Mouse (Mus musculus) heart, adult 2 months (tissue): ENCODE data around the gene Cep162. TPM values are rescaled to one million over a fixed set of nuclear protein-coding genes. Genes with fewer than 3 reads are reported as not detected.

Source experiments
- DNase-seq, 2 experiments: peaks; one replicate each; pipeline ENCODE4 v3.0.0; 2021
- H3K27ac ChIP-seq: fragments of 200-600 bp; 2 replicates; pipeline ENCODE4 v1.8.1; 2022
- H3K27me3 ChIP-seq: fragments of 200-500 bp; 2 replicates; pipeline ENCODE4 v1.6.1; 2012; ENCODE audit warnings: mild to moderate bottlenecking, low read length, inconsistent platforms, mixed read lengths; ENCODE audit not compliant: control insufficient read depth, insufficient read depth
- H3K36me3 ChIP-seq: fragments of 200-500 bp; 2 replicates; pipeline ENCODE4 v1.6.1; 2012; ENCODE audit warnings: low read length, inconsistent platforms; ENCODE audit not compliant: control insufficient read depth, insufficient read depth
- H3K4me1 ChIP-seq: fragments of 200-500 bp; 2 replicates; pipeline ENCODE4 v1.6.1; 2011; ENCODE audit warnings: low read length; ENCODE audit not compliant: control insufficient read depth, insufficient read depth
- H3K4me3 ChIP-seq: fragments of 200-600 bp; 2 replicates; pipeline ENCODE4 v1.8.1; 2022
- H3K79me2 ChIP-seq: fragments of 200-500 bp; replicated peaks from 2 replicates; pipeline ENCODE4 v1.6.1; 2012; ENCODE audit warnings: mild to moderate bottlenecking, inconsistent platforms, low read length, moderate library complexity, mixed read lengths; ENCODE audit not compliant: control insufficient read depth, insufficient read depth
- H3K9ac ChIP-seq: fragments of 200-500 bp; 2 replicates; pipeline ENCODE4 v1.6.1; 2012; ENCODE audit warnings: low read depth, mild to moderate bottlenecking, control low read depth, inconsistent platforms, low read length, mixed read lengths
- CTCF ChIP-seq: fragments of 200-600 bp; IDR thresholded peaks from 2 replicates; pipeline ENCODE4 v1.8.1; 2022; ENCODE audit warnings: antibody characterized with exemption, mild to moderate bottlenecking, moderate library complexity
- EP300 ChIP-seq: fragments of 200-500 bp; IDR thresholded peaks from 2 replicates; pipeline ENCODE4 v1.6.1; 2011; ENCODE audit warnings: low read depth, low read length, control low read depth; ENCODE audit not compliant: insufficient read depth
- POLR2A ChIP-seq: fragments of 200-500 bp; IDR thresholded peaks from 2 replicates; pipeline ENCODE4 v1.6.1; 2011; ENCODE audit warnings: mild to moderate bottlenecking, low read depth, low read length, control low read depth; ENCODE audit not compliant: insufficient read depth
- WGBS: fragments of 180-500 bp; shearing (Covaris S2); methylation state at CpG from one replicate; pipeline ENCODE4 v1.1.7; 2018; 5-methylcytosine and 5-hydroxymethylcytosine counted together
- intact Hi-C: fragments of 180-260 bp; cut with DNase I; formaldehyde crosslinking; loops from one replicate; pipeline ENCODE4 v1.15.1; 2025
- polyA plus RNA-seq: library from polyadenylated mRNA; depleted of rRNA; stranded (reverse); fragments of >200 nt; gene quantifications from 2 replicates; pipeline ENCODE4 v1.2.3, GENCODE M21; 2012
- total RNA-seq, 2 experiments: library from RNA; stranded (reverse); gene quantifications; 2 replicates each; pipeline ENCODE4 v1.2.3; 2021

The Cep162 gene
- total and polyA plus RNA-seq, 3 experiments, result 0.72 to 2.2 (median 2.1) TPM

DNA sequence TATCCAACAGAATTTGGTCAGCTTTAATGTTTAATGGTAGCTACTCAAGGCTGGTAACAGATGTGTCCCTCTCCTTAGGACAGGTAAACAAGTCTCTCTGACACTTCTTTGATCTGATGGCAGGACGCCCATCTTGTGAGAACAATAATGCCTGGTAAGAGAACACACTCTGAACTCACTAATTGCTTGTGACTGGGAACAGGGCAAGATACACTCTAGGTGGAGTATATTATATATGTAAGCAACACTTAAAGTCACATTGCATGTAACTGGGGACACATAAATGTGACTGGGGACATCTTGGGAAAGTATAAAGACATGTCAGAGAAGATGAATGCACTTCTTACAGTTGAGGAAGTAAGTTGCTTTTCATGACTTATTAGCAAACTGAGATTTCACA, 7.7 kb downstream of the Cep162 start:
- intact Hi-C loops, result loop anchor here (1.0 to 10.0 kb wide), 3 partner anchors 150 to 653 kb away; no protein-coding TSS in a partner anchor
- Histone ChIP-seq H3K4me3 (no peak overlapping the region), H3K9ac (no peak overlapping the region), H3K36me3 (no peaks in the 10 kb centered on the region), H3K4me1 (no peaks in the 10 kb centered on the region), H3K79me2 (no peaks in the 10 kb centered on the region), H3K27ac (no peak overlapping the region), H3K27me3 (no peaks in the 10 kb centered on the region)
- 91% methylated on average over 1 of the region's 1 CpGs for WGBS
- DNase-seq, result no peak
- no peak for TF ChIP-seq POLR2A

DNA sequence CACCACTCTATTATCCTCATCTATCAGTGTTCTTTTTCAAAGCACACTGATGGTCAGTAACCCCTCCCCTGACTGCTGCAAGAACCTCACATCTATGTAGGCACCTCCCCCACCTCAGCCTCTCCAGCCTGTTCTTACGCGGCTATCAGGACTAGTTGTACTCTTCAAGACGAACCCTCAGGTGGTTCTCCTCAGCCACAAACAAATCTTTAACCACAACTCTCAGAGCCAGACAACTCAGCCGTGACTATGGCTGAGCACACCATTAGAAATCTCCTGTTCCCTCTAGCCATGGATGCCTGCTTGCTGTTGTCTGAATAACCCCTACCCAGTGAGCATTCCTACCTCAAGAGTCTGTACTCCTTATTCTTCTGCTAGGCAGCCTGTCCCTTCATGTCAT, 42.1 kb downstream of the Cep162 start:
- H3K9ac ChIP-seq, result no peak overlapping the region
- no peaks in the 10 kb centered on the region for H3K4me1 ChIP-seq
- intact Hi-C loops, result no loop called here
- H3K79me2 ChIP-seq, result no peaks in the 10 kb centered on the region
- H3K27ac ChIP-seq, result no peak overlapping the region
- no peak for DNase-seq
- no peaks in the 10 kb centered on the region for H3K36me3 ChIP-seq
- H3K4me3 ChIP-seq, result no peak overlapping the region
- TF ChIP-seq CTCF, result no peak
- TF ChIP-seq POLR2A, result no peak
- no peak for TF ChIP-seq EP300
- no peaks in the 10 kb centered on the region for H3K27me3 ChIP-seq
- 86% methylated on average over 4 of the region's 4 CpGs for WGBS

DNA sequence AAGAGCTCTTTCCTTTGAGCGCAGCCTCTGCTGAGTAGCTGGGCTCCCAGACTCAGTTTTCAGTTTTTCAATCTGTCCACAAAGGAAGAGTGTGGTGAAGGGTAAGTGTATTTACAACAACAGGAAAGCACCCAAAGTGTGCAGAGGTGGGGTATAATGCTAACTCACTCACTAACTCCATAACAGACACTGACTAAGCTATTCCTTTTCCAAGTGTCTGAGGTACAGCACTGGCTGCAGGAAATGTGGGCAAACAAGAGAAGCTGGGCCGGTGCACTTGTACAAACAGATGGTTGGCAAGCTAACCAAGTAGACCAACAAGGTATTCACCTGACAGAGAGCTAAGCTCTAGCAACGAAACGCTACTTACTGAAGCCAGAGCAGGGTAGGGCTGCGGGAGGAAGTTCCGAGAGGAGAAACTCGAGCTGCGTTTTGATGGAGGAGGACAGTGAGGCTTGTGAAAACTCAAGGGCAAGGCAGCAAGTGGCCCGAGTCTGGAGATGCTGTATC, 44.5 kb downstream of the Cep162 start:
- no peak overlapping the region for H3K4me3 ChIP-seq

DNA sequence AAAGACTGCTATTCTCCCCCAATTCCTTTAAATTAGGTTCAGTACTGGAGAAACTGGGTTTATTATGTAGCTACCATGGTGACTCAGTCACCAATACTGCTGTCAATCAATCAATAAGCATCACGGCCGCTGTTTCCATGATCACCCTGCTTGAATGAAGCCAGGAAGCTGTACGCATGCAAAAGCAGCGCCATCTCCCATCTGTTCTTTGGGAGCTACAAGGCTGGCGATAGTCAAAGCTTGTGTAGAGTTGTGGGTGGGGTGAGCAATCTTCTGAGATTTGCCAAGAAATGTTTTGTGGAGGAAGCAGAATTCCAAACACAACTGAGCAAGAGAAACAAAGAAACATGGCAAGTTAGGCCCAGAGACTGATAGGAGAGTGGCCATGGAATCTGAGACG, 52.9 kb downstream of the Cep162 start:
- intact Hi-C loops, result no loop called here
- Histone ChIP-seq H3K4me3 (no peak overlapping the region), H3K27ac (no peak overlapping the region), H3K36me3 (no peaks in the 10 kb centered on the region; the same call in 1 of the 2 replicates), H3K9ac (no peak overlapping the region), H3K27me3 (no peaks in the 10 kb centered on the region), H3K4me1 (no peaks in the 10 kb centered on the region), H3K79me2 (no peaks in the 10 kb centered on the region)
- 91% methylated on average over 6 of the region's 6 CpGs for WGBS
- no peak for DNase-seq
- TF ChIP-seq EP300 (no peak), POLR2A (no peak), CTCF (no peak)

More for the DNA sequence above, 44.5 kb downstream of the Cep162 start:
- Histone ChIP-seq H3K27me3 (no peaks in the 10 kb centered on the region), H3K36me3 (no peaks in the 10 kb centered on the region), H3K9ac (no peak overlapping the region), H3K79me2 (no peaks in the 10 kb centered on the region), H3K4me1 (no peaks in the 10 kb centered on the region), H3K27ac (no peak overlapping the region)
- no peak for DNase-seq
- 91% methylated on average over 9 of the region's 9 CpGs for WGBS
- no peak for TF ChIP-seq EP300
- TF ChIP-seq POLR2A, result no peak
- no peak for TF ChIP-seq CTCF
- intact Hi-C loops, result no loop called here

DNA sequence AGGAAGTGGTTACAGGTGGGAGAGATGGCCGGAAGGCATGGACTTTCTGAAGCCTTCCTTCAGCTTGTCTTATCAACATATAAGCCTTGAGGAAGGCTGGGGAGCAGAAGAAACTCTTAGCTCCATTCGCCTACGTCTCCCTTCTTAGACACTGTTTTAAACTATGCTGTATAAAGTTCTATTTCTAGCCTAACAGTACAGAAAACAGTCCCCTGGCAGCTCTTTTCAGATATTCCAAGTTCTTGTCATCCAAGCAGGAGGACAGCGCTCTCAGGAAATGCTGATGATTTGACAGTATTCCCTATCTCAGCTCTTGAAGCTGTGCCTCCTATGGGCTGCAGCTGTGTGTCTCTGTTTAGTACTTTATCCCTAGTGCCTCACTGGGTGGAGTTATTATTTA, 54.4 kb downstream of the Cep162 start:
- 94% methylated on average over 4 of the region's 4 CpGs for WGBS
- no peaks in the 10 kb centered on the region for H3K79me2 ChIP-seq
- intact Hi-C loops, result no loop called here
- no peaks in the 10 kb centered on the region for H3K27me3 ChIP-seq
- DNase-seq, result no peak
- H3K27ac ChIP-seq, result no peak overlapping the region
- H3K9ac ChIP-seq, result no peak overlapping the region
- TF ChIP-seq POLR2A (no peak), CTCF (no peak), EP300 (no peak)
- no peaks in the 10 kb centered on the region for H3K4me1 ChIP-seq
- no peak overlapping the region for H3K4me3 ChIP-seq
- no peaks in the 10 kb centered on the region; the same call in 1 of the 2 replicates for H3K36me3 ChIP-seq

DNA sequence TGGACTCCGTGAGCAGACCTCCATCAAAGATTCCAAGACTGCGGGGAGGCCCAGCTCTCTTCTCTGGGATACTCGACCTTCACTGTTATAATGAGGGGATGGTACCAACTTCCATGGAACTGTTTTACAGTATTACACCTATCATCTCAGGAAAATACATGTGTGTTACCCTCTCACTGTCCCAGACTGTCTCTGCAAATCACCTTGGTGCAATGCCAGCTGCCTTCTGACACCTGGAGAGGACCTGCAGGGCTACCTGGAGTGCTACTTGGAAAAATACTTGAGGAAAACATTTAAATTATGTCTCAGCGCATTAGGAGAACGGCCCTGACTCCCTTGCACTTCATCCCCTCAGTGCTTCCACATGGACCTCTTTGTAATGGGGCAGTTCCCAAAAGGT, 54.9 kb downstream of the Cep162 start:
- WGBS, result 94% methylated on average over 5 of the region's 5 CpGs
- no peak overlapping the region for H3K9ac ChIP-seq
- no peaks in the 10 kb centered on the region for H3K27me3 ChIP-seq
- no peaks in the 10 kb centered on the region; the same call in 1 of the 2 replicates for H3K36me3 ChIP-seq
- no peaks in the 10 kb centered on the region for H3K4me1 ChIP-seq
- no peak overlapping the region for H3K4me3 ChIP-seq
- intact Hi-C loops, result no loop called here
- no peak for TF ChIP-seq POLR2A
- no peak for TF ChIP-seq CTCF
- TF ChIP-seq EP300, result no peak
- H3K79me2 ChIP-seq, result no peaks in the 10 kb centered on the region
- no peak for DNase-seq
- H3K27ac ChIP-seq, result no peak overlapping the region
